Mouse (Mus musculus): ENCODE measurements around the gene Kpna7.
"Not testable (repeated sequence)": the region's sequence is repeated elsewhere in the genome, so short reads cannot be mapped to it uniquely, and the experiment has no call there.

DNA sequence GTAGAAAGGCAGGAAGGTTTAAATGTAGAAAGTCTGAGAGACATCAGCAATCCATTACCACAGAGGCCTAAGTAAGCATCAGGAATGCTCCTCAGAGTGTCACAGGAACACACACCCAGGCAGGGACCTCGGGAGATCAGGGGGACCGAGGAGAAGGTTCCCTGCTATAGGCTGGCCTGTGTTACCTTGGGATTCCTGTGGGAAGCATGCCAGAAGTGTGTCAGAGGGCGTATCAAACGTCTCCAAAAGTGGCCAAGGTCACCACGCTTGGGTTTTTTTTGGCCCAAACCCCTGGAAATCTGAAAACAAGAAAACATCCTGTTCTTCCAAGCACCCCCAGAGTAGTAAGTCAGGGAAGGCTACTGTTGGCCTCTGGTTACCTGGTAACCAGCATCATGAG lies 51.4 kb downstream of the Kpna7 start, which contains the start of gene Gm4871:
- TF ChIP-seq CTCF (IDR thresholded peaks at IDR 0.05; ENCODE audit: borderline replicate concordance, insufficient read depth, low read depth, low read length); POLR2A (IDR thresholded peaks at IDR 0.05; ENCODE audit: borderline replicate concordance, insufficient read depth, low read length): not testable (repeated sequence)
